Mouse (Mus musculus) E14TG2a.4 (cell line): Measurements from ENCODE around the gene Gm20458.
A peak's percentile ranks its signal among the peaks of the same experiment; 100 is the strongest.

Experiments used
- H3K27me3 ChIP-seq: 2 replicates; pipeline ENCODE4 v1.6.1; 2014; ENCODE audit warnings: low read length, control low read depth; ENCODE audit not compliant: insufficient read depth
- H3K36me3 ChIP-seq: 2 replicates; pipeline ENCODE4 v1.6.1; 2014; ENCODE audit warnings: low read length, control low read depth; ENCODE audit not compliant: insufficient read depth
- H3K4me1 ChIP-seq: replicated peaks from 2 replicates; pipeline ENCODE4 v1.6.1; 2014; ENCODE audit warnings: low read depth, low read length, control low read depth
- H3K4me3 ChIP-seq: replicated peaks from 2 replicates; pipeline ENCODE4 v1.5.1; 2014; ENCODE audit warnings: mild to moderate bottlenecking, low read length
- H3K9me3 ChIP-seq: 2 replicates; pipeline ENCODE4 v1.6.1; 2014; ENCODE audit warnings: low read length, control low read depth
- CTCF ChIP-seq: conservative IDR thresholded peaks from 2 replicates; pipeline ENCODE4 v1.5.1; 2014; ENCODE audit warnings: low read length
- NANOG ChIP-seq: IDR thresholded peaks from 2 replicates; pipeline ENCODE4 v1.6.1; 2014; ENCODE audit warnings: borderline replicate concordance, low read length, mixed read lengths
- POU5F1 ChIP-seq: IDR thresholded peaks from 2 replicates; pipeline ENCODE4 v1.6.1; 2014; ENCODE audit warnings: low read length, borderline replicate concordance

Gm20458 gene

GRCm38 (mm10) chr2:164517485-164518221 lies 56.9 kb downstream of the Gm20458 start:
- Histone ChIP-seq H3K4me1 (peaks cover 44% of the 10 kb centered on the region), H3K27me3 (no peaks in the 10 kb centered on the region), H3K4me3 (0 out of 2 replicates have a peak overlapping the region, but pooled peaks have one; percentile 7), H3K36me3 (no peaks in the 10 kb centered on the region), H3K9me3 (no peaks in the 10 kb centered on the region)
- TF ChIP-seq CTCF (peak; percentile 99), NANOG (no peak), POU5F1 (no peak)

DNA sequence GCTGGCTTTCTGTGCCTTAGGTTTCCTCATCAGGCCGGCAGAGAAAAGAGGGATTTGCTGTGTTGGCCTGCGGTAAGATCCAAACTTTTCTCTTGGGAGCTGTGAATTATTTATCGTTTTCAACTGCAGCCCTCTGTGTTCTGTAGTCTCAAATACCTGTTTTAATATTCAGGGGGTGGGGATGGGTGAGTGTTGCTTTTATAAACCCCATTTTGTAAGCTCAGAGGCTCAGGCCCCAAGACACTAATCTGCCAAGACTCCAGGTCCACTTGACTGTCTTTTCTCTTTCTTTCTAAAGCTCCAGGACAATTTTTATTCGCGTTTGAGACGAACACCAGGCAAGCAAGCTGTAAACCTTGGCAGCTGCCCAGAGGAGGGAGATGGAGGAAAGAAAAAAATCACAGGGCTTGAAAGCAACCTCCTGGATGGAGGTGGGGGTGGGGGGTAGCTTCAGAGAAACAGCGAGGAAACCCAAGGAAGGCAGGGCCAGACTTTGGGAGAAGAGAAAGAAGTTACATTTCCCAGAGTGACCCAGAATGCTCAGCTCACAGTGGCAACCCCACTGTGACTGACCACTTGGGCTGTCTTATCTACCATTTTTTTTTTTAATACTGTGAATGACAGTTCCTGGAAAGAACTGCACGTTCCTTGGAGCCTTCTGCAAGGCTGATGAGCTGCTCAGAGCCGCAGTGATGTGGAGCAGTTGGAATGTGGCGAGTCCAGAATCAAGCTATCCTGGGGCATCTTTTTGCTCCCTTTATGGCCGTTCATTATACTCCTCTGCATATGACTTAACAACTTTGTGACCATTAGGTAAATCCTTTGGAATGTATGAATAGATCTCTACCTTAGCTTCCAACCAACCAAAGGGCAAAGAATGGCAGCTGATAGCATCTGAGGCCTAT lies 57.8 kb downstream of the Gm20458 start:
- Histone ChIP-seq H3K4me1 (peaks cover 43% of the 10 kb centered on the region), H3K36me3 (no peaks in the 10 kb centered on the region), H3K4me3 (0 out of 2 replicates have a peak overlapping the region, but pooled peaks have one; percentile 7), H3K9me3 (peaks cover 8% of the 10 kb centered on the region), H3K27me3 (no peaks in the 10 kb centered on the region)
- TF ChIP-seq POU5F1 (no peak), CTCF (no peak), NANOG (no peak)

- Histone ChIP-seq H3K9me3 (peaks cover 10% of the 10 kb centered on the region), H3K4me3 (no peak overlapping the region), H3K4me1 (peaks cover 37% of the 10 kb centered on the region), H3K27me3 (no peaks in the 10 kb centered on the region), H3K36me3 (no peaks in the 10 kb centered on the region)
- TF ChIP-seq CTCF (no peak), POU5F1 (no peak), NANOG (no peak)
These were observed 58.4 kb downstream of the Gm20458 start for GRCm38 (mm10) chr2:164519171-164519526.

GRCm38 (mm10) chr2:164520782-164521181 lies 60.0 kb downstream of the Gm20458 start:
- TF ChIP-seq CTCF (peak; percentile 30; the same call in 1 of the 2 replicates), POU5F1 (no peak)
- no peak overlapping the region for H3K4me3 ChIP-seq
- peaks cover 36% of the 10 kb centered on the region for H3K4me1 ChIP-seq
- H3K27me3 ChIP-seq = no peaks in the 10 kb centered on the region
- H3K36me3 ChIP-seq = no peaks in the 10 kb centered on the region
- H3K9me3 ChIP-seq = peaks cover 26% of the 10 kb centered on the region

DNA sequence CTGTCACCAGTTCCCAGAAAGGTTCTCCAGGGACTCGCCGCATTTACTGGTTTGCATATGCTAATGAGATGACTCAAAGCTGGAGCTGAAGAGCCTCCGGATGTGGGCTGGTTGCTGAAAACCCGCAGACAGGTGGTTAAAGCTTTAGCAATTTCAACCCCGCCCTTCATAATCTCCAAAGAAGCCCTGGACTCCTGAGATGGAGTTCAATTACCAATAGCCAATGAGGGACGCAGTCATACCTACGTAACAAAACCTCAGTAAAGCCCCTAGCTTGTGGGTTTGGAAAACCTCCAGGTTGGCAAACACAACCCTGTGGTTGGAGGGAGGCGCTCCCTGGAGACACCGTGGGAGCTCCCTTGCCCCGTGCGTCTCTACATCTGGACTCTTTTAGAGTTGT lies 61.1 kb downstream of the Gm20458 start:
- Histone ChIP-seq H3K4me3 (peak overlapping the region; percentile 55), H3K9me3 (peaks cover 37% of the 10 kb centered on the region), H3K36me3 (no peaks in the 10 kb centered on the region), H3K27me3 (no peaks in the 10 kb centered on the region), H3K4me1 (peaks cover 36% of the 10 kb centered on the region)
- TF ChIP-seq NANOG (no peak), CTCF (no peak), POU5F1 (no peak)

- TF ChIP-seq NANOG (no peak), CTCF (no peak), POU5F1 (no peak)
- no peaks in the 10 kb centered on the region for H3K36me3 ChIP-seq
- H3K27me3 ChIP-seq = no peaks in the 10 kb centered on the region
- peak overlapping the region; percentile 55 for H3K4me3 ChIP-seq
- peaks cover 41% of the 10 kb centered on the region for H3K9me3 ChIP-seq
- H3K4me1 ChIP-seq = peaks cover 36% of the 10 kb centered on the region
These were observed 61.5 kb downstream of the Gm20458 start for GRCm38 (mm10) chr2:164522280-164522679.

- Histone ChIP-seq H3K4me1 (peaks cover 32% of the 10 kb centered on the region), H3K36me3 (no peaks in the 10 kb centered on the region), H3K9me3 (peaks cover 49% of the 10 kb centered on the region), H3K27me3 (no peaks in the 10 kb centered on the region), H3K4me3 (no peak overlapping the region)
- TF ChIP-seq CTCF = no peak
- no peak for TF ChIP-seq NANOG
- TF ChIP-seq POU5F1 = no peak
These were observed 62.6 kb downstream of the Gm20458 start for GRCm38 (mm10) chr2:164523301-164523773.

- H3K27me3 ChIP-seq = no peaks in the 10 kb centered on the region
- H3K4me3 ChIP-seq = no peak overlapping the region
- TF ChIP-seq NANOG (no peak), POU5F1 (no peak), CTCF (no peak)
- peaks cover 41% of the 10 kb centered on the region for H3K9me3 ChIP-seq
- no peaks in the 10 kb centered on the region for H3K36me3 ChIP-seq
- H3K4me1 ChIP-seq = peaks cover 19% of the 10 kb centered on the region
These were observed 67.8 kb downstream of the Gm20458 start for GRCm38 (mm10) chr2:164528557-164528956.
